Mouse (Mus musculus) mouse embryonic stem cell (cell line): ENCODE data around the gene Acot4.
"Not testable (repeated sequence)": the region's sequence is repeated elsewhere in the genome, so short reads cannot be mapped to it uniquely, and the experiment has no call there.

Experiments
- in situ Hi-C, 2 experiments: fragments of 300-500 bp; cut with MboI; formaldehyde crosslinking; loops; 1 replicate in 1 of 2; 3 replicates in 1 of 2; pipeline ENCODE4 v1.14.3; 2019 to 2020; ENCODE audit warnings: low sequenced_read_pairs in 2 of 2, low pct_unique_long_range_greater_than_20kb in 1 of 2, mixed read lengths in 1 of 2; ENCODE audit not compliant: unreplicated experiment in 1 of 2

Acot4 gene

DNA sequence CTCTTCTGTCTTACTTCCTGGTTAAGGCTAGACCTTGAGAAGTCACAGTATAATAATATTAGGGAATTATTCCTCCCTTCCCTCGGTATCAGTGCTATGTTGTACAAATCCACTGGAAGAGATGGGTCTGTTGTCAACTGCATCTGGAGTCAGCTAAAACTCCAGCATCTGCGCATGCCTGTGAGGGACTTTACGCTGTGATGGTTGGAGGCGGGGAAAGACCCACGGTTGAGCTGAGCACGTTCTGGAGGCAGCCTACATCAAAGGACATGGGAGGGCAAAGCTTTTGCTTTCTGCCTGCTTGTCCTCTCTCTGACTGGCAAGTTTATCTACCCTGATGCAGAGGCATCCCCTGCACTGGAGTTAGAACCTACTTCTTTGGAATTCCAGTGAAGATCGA lies 12.3 kb upstream of the Acot4 start:
- in situ Hi-C loops, result no loop called here

DNA sequence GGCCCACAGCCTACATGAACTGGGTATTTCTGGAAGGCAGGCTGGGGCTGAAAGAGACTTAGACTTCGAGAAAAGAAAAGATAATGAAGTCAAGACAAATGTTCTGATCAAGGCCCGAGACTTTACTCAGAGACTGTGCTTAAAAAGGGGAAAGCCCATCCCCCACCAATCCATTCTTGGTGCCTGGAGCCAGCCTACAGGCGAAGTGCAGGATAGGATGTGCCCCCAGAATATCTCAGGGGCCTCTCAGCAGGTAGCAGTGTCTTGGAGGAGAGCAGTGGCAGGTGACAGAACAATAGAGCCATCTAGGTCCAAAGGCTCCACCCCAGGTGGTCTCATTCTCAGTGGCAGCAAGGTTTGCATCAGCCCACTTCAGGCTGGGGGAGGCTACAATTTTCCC lies 9.9 kb upstream of the Acot4 start:
- in situ Hi-C loops, result not testable (repeated sequence)

DNA sequence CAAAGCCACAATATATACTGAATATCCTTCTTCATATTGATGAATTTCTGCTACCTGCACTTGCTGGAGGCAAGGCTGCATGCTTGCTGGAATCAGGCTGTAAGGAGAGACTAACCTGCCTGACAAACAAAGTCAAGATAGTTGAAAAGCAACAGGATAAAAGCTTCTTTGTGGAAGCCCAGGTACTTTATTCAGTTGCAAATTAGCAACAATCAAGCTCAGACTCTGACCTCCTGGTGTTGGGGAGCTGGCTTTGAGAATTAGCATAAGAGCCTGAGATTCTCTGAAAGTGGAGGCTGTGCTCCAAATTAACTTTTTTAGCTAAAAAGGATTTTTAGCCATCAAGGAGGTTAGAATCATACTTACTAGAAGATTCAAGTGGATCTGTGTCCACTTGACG lies 9.1 kb upstream of the Acot4 start:
- in situ Hi-C loops, result not testable (repeated sequence)

- in situ Hi-C loops, result no loop called here
Measured at GRCm38 (mm10) chr12:84030659-84031332, 7.4 kb upstream of the Acot4 start.

DNA sequence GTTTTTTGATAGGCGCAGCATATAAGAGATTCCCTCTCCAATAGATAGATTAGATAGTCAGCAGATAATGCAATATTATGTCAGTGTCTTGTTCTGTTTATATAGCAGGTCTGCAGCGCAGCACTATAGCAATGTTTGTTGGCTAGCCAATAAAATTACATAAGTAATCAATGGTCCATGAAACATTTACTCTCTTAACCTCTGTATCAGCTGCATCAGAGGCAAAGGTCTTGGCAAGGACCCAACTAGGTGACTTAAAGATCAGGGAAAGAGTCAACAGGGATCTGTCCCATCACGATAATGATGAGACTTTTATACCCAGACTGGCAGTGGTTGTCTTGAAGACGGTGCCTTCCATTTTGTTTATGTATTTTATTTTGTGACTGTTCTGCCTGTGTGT lies 5.3 kb upstream of the Acot4 start:
- in situ Hi-C loops, result no loop called here

DNA sequence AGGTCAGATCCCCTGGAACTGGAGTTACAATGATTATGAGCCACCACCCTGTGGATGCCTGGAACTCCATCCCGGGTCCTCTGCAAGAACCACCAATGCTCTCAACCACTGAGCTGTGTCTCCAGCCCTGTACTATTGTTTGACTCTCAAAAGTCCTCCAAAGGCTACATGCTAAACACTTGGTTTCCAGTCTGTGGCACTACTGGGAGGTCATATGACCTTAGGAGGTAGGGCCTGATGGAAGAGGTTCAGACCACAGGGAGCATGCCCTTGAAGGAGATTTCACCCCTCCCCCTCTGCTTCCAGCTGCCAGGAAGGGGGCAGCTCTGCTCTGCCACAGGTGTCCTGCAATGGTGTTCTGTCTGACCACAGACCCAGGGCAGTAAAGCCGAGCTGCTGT lies 4.9 kb upstream of the Acot4 start:
- in situ Hi-C loops, result not testable (repeated sequence)

- in situ Hi-C loops, result no loop called here
Measured at GRCm38 (mm10) chr12:84034108-84034507, 4.1 kb upstream of the Acot4 start.

DNA sequence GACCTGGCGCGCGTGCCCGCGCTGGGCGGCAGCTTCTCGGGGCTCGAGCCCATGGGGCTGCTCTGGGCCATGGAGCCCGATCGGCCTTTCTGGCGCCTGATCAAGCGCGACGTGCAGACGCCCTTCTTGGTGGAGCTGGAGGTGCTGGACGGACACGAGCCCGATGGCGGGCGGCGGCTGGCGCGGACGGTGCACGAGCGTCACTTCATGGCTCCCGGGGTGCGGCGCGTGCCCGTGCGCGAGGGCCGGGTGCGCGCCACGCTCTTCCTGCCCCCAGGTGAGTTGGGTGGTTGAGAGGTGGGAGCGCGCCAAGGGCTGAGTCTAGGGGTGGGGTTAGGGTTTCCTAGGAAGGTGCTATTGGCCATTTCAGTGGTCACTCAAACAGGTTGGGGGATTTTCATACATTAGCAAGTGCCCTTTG lies 522 bp downstream of the Acot4 start, which contains the start of gene Gm49366:
TSS of gene Gm49366 (plus strand) at position 245 of the 421 bp plus-strand sequence.
- in situ Hi-C loops, result not testable (repeated sequence)

- in situ Hi-C loops, result loop anchor here (10.0 kb wide), 1 partner anchor 57 kb away; the partner anchor contains the start of genes Acot2 (in 2 of the 2) and Heatr4 (in 2 of the 2)
Measured at GRCm38 (mm10) chr12:84042248-84042647, 4.1 kb downstream of the Acot4 start.

- in situ Hi-C loops, result loop anchor here (10.0 kb wide), 1 partner anchor 59 kb away; the partner anchor contains the start of genes Acot2 (in 2 of the 2) and Heatr4 (in 2 of the 2)
Measured at GRCm38 (mm10) chr12:84044045-84044444, 5.9 kb downstream of the Acot4 start.

DNA sequence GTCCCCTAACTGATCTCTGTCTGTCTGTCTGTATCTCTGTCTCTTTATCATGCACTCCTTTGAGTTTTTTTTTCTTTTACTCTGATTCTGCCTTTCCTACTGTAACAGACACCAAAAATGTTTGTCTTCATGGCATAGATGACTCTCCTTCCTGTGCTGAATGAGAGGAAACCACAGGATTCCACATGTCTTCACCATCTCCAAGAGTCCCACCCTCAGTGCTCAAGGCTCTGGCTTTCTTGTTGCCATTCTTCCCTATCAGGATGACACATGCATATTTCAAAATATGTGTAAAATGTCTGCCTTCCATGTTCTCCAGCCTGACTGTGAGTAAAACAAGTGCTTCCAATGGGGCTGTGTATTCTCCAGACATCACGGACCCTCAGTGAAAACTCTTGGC lies 8.7 kb downstream of the Acot4 start:
- in situ Hi-C loops, result loop anchor here (10.0 kb wide), 1 partner anchor 62 kb away; the partner anchor contains the start of genes Acot2 (in 2 of the 2) and Heatr4 (in 2 of the 2)

GRCm38 (mm10) chr12:84050744-84051143 lies 12.6 kb downstream of the Acot4 start:
- in situ Hi-C loops, result loop anchor here (25.0 kb wide), 2 partner anchors 263 to 338 kb away; no protein-coding TSS in a partner anchor

DNA sequence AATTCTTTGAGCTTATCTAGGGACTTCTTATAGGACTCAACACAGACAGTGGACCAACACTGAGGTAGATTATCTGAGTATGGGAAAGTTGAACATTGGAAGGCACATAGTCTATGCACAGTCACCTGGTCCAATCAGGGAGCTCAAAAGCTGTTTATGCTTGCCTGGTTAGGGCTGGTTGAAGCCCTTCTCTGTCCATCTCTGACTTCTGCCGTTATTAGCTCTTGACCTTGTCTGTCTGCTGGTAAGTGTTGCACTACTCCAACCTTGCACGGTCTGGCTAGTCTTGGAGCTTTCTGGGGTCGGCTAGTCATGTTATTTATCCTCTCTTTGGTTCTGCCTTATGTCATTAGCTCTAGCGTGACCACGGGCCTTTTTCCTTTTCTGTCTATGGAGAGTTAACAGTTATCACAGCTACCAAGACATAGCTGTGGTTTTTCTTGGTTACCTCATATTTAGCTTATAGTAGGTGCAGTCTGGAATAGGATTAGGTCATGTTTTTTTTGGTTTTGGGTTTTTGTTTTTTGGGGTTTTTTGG lies 13.8 kb downstream of the Acot4 start, which contains the start of gene Acot3:
TSS of gene Acot3 (plus strand) at position 208 of the 538 bp plus-strand sequence.
- in situ Hi-C loops, result loop anchor here (25.0 kb wide), 2 partner anchors 265 to 340 kb away; no protein-coding TSS in a partner anchor

DNA sequence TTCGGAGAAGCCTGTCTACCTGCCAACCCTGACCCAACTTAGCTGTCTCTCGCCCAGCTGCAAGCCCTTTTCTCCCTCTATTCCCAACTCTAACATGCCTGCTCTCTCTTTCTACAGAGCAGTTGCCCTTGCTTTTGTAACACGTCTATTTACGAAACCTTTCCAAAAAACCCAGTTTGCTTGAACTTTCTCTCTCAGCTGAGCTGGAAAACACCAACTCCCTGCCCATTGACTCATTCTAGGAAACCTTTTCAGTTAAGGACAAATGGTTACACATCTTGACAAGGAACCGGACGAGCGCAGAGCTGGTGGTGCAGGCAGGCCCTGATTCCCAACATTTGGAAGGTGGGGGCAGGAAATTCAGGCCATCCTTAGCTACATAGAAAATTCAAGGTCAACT lies 14.4 kb downstream of the Acot4 start:
- in situ Hi-C loops, result loop anchor here (25.0 kb wide), 2 partner anchors 265 to 340 kb away; no protein-coding TSS in a partner anchor

DNA sequence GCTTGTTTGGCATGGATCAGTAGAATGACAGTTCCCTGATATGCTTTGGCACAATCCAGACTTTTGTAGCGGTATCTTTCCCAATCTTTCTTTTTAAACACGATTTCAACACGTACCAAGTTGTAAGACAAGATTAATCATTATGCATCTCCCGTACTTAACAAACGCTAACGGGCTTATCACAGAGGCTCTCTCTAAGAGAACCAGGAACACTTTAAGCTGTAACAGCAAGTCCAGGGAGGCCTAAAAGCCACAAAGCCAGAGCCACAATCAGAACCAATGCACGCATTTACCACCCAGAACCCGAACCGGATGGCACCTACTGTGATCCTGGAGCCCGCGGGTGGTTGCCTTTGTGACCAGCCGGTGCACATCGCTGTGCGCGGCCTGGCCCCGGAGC lies 15.0 kb downstream of the Acot4 start:
- in situ Hi-C loops, result loop anchor here (25.0 kb wide), 2 partner anchors 266 to 341 kb away; no protein-coding TSS in a partner anchor

DNA sequence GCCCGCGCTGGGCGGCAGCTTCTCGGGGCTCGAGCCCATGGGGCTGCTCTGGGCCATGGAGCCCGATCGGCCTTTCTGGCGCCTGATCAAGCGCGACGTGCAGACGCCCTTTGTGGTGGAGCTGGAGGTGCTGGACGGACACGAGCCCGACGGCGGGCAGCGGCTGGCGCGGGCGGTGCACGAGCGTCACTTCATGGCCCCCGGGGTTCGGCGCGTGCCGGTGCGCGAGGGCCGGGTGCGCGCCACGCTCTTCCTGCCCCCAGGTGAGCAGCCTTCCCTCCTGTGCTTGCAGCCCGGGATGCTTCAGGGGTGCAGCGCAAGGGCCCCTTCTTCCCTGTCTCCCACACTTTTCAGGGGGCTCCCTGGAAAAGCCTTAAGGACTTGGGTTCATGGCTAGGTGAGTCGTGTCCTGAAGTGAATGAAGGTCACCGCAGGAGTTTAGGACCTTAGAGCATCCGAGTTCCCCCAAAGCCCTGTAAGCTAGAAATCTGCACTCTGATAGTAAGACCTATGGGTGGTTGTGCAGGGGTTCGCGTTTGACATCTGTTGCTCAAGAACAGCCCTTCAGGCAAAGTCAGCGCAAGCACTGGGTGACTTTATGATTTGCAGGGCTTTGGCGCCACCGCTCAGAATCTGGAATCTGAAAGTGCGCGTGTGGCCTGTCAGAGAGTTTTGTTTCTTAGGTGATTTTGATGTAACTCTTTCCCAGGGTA lies 15.7 kb downstream of the Acot4 start:
- in situ Hi-C loops, result loop anchor here (25.0 kb wide), 2 partner anchors 267 to 342 kb away; no protein-coding TSS in a partner anchor

DNA sequence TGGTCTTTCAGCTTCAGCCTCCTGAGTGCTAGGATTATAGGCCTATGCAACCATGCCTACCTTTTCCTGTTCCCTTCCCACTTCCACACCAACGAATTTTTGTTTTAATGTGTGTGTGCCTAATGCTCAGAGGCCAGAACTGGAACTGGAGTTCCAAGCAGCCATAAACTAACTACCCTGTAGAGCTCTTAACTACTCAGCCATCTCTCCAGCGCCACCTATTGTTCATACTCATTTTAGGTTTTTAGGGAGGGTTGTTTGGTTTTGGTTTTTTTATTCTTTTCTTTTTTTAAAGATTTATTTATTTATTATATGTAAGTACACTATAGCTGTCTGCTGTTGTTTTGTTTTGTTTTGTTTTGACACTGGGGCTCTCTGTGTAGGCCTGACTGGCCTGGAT lies 22.8 kb downstream of the Acot4 start:
- in situ Hi-C loops, result loop anchor here (5.0 to 25.0 kb wide), 3 partner anchors 99 to 349 kb away; no protein-coding TSS in a partner anchor

- in situ Hi-C loops, result loop anchor here (5.0 to 25.0 kb wide), 3 partner anchors 100 to 350 kb away; no protein-coding TSS in a partner anchor
Measured at GRCm38 (mm10) chr12:84062336-84062735, 24.2 kb downstream of the Acot4 start.

DNA sequence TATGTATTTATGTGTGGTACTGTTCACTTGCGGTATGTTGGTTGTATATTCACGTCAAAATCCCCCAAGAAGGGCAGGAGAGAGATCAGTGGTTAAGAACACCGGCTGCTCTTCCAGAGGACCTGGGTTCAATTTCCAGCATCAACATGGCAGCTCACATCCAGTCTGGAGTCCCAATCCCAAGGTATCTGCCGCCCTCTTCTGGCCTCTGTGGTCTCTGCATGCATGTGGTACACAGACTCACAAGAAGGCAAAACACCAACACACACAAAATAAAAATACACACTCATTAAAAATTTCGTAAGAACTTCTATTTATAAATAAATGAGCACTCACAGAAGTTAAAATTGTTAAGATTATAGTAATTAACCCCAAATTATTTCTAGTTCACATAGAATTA lies 25.0 kb downstream of the Acot4 start:
- in situ Hi-C loops, result loop anchor here (5.0 to 25.0 kb wide), 3 partner anchors 101 to 351 kb away; no protein-coding TSS in a partner anchor
